Mouse (Mus musculus) forebrain, embryonic 10.5 days (tissue): ENCODE measurements at regions not wholly inside any gene's neighbourhood (a gene's known extent, or its start where the extent isn't known, plus 50 kb on each side); places are given as distances from the start of the nearest gene placed in this dataset.
A peak's percentile ranks its signal among the peaks of the same experiment; 100 is the strongest.

Experiments used
- DNase-seq: peaks from one replicate; pipeline ENCODE4 v3.0.0-alpha.2; 2017; ENCODE audit warnings: low spot score; ENCODE audit errors: extremely low spot score
- H3K27ac ChIP-seq: fragments of 300-500 bp; sonication (generic); 2 replicates; pipeline ENCODE4 v1.5.1; 2016; ENCODE audit warnings: mild to moderate bottlenecking
- H3K27me3 ChIP-seq: fragments of 300-500 bp; sonication (generic); 2 replicates; pipeline ENCODE4 v1.6.1; 2016; ENCODE audit warnings: mild to moderate bottlenecking; ENCODE audit not compliant: poor library complexity, severe bottlenecking
- H3K36me3 ChIP-seq: fragments of 300-500 bp; sonication (generic); replicated peaks from 2 replicates; pipeline ENCODE4 v1.6.1; 2016; ENCODE audit warnings: mild to moderate bottlenecking, moderate library complexity
- H3K4me1 ChIP-seq: fragments of 300-500 bp; sonication (generic); 2 replicates; pipeline ENCODE4 v1.6.1; 2016
- H3K4me3 ChIP-seq: fragments of 300-500 bp; sonication (generic); 2 replicates; pipeline ENCODE4 v1.5.1; 2016; ENCODE audit warnings: mild to moderate bottlenecking, moderate library complexity
- H3K9me3 ChIP-seq: fragments of 300-500 bp; sonication (generic); 2 replicates; pipeline ENCODE4 v1.6.1; 2016; ENCODE audit warnings: mild to moderate bottlenecking, moderate library complexity
- WGBS: fragments of 180-500 bp; shearing (Covaris S2); methylation state at CpG from one replicate; pipeline ENCODE4 v1.1.7; 2016; 5-methylcytosine and 5-hydroxymethylcytosine counted together

- Histone ChIP-seq H3K27ac (no peak overlapping the region), H3K4me1 (no peaks in the 10 kb centered on the region), H3K27me3 (no peaks in the 10 kb centered on the region), H3K4me3 (no peak overlapping the region), H3K36me3 (no peaks in the 10 kb centered on the region), H3K9me3 (no peaks in the 10 kb centered on the region)
- WGBS, result 85% methylated on average over 3 of the region's 3 CpGs
- DNase-seq, result no peak
Measured at GRCm38 (mm10) chr7:67895166-67895565, 57.5 kb upstream of the Igf1r start.

DNA sequence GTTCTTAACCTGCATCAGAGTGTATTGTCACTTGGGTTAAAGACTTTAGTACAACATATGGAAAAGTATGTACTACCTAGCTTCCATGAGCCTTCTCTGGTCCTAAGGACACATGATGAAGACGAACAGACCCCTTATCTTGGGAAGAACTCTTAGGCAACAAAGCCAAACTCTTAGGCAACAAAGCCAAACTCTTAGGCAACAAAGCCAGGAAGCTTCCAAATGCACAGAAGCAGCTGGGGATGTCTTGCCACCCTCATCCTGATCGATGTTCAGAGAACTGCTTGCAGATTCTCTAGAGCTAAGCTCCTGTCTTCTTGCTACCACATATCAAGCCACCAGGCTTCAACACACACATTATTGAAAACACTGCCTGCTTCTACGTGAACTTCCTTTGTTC, 59.7 kb upstream of the Igf1r start:
- WGBS, result 81% methylated on average over 3 of the region's 3 CpGs
- Histone ChIP-seq H3K36me3 (no peaks in the 10 kb centered on the region), H3K27ac (no peak overlapping the region), H3K4me3 (no peak overlapping the region), H3K27me3 (no peaks in the 10 kb centered on the region), H3K4me1 (no peaks in the 10 kb centered on the region), H3K9me3 (no peaks in the 10 kb centered on the region)
- DNase-seq, result no peak

DNA sequence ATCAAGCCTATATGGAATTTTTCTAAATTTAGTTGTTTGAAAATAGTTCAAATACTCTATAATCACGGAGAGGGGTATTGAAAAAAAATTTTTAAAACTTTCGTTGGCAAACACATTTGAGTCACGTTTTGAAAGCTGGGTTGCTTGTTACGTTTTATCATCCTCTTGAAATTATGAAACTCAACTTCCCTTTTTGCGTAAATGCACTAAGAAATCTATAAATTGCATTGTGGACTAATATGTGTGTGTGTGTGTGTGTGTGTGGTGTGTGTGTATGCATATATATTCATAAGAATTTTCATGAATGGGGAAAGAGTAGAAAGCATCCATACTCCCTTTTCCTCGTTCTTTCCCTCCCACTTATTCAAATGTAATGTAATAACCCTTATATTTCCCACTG, 69.6 kb upstream of the Igf1r start:
- Histone ChIP-seq H3K27me3 (0 out of 2 replicates have a peak, but pooled peaks cover 3% of the 10 kb centered on the region), H3K4me1 (no peaks in the 10 kb centered on the region), H3K9me3 (no peaks in the 10 kb centered on the region), H3K4me3 (no peak overlapping the region), H3K27ac (no peak overlapping the region), H3K36me3 (no peaks in the 10 kb centered on the region)
- DNase-seq, result no peak
- WGBS, result 89% methylated on average over 6 of the region's 6 CpGs

DNA sequence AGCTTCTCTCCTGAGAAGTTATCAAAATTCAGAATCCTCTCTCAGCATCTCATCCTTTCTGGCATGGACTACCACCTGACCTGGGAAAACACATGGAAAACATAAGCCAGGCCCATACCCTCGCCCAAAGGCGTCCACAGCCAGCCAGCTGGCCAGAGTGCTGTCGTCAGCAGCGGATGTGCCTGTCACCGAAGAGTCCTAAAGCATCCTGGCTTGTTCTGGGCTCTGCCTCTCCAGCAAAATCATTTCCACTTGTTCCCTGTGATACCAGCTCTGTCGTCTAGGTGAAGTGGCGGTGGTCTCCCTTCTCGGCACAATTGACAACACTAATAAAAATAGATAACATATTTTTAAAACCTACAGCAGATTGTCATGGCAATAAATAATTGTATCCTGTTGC, 70.0 kb upstream of the Igf1r start:
- Histone ChIP-seq H3K27me3 (0 out of 2 replicates have a peak, but pooled peaks cover 3% of the 10 kb centered on the region), H3K4me1 (no peaks in the 10 kb centered on the region), H3K4me3 (no peak overlapping the region), H3K36me3 (no peaks in the 10 kb centered on the region), H3K27ac (no peak overlapping the region), H3K9me3 (no peaks in the 10 kb centered on the region)
- WGBS, result 79% methylated on average over 8 of the region's 8 CpGs
- DNase-seq, result no peak

DNA sequence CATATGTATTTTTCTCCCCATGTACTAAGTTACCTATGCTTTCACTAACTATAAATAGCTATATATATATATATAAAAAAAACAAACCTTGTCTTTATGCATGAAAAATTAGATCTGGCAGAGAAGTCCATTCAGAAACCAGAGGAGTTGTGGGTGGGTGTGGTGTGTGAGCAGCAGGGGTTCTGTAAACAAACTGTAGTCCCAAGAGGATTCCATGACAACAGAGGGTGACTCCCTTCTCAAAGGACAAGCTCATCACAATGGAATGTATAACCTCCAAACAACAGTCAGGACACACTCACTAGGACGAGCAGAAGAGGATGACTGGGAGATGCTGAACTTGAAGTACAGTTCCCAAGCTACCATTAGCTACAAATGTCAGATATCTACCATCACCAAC, 74.4 kb upstream of the Igf1r start:
- WGBS, result 68% methylated on average over 1 of the region's 1 CpGs
- no peaks in the 10 kb centered on the region for H3K36me3 ChIP-seq
- H3K27me3 ChIP-seq, result 0 out of 2 replicates have a peak, but pooled peaks cover 3% of the 10 kb centered on the region
- no peak for DNase-seq
- H3K27ac ChIP-seq, result no peak overlapping the region
- no peak overlapping the region for H3K4me3 ChIP-seq
- peaks cover 3% of the 10 kb centered on the region; the same call in 1 of the 2 replicates for H3K4me1 ChIP-seq
- no peaks in the 10 kb centered on the region for H3K9me3 ChIP-seq

DNA sequence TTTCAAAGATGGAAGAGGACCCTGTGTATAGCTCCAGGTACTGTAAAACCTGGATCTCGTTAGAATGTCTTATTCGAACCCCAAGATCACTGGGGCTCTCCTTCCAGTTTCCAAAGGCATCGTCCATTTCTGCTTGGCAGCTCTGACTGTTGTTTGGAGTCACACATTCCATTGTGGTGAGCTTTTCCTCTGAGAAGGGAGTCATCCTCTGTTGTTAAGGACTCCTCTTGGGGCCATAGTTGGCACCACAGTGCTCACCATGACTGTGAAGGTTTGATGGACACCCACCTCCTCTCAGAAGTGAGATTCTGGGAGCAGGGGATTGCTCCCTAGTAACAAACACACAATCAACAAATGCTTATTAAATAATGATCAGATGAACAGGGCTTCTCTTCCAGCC, 75.0 kb upstream of the Igf1r start:
- no peak overlapping the region for H3K4me3 ChIP-seq
- 90% methylated on average over 3 of the region's 3 CpGs for WGBS
- H3K27me3 ChIP-seq, result 0 out of 2 replicates have a peak, but pooled peaks cover 3% of the 10 kb centered on the region
- no peaks in the 10 kb centered on the region for H3K36me3 ChIP-seq
- peaks cover 3% of the 10 kb centered on the region; the same call in 1 of the 2 replicates for H3K4me1 ChIP-seq
- no peak for DNase-seq
- no peaks in the 10 kb centered on the region for H3K9me3 ChIP-seq
- H3K27ac ChIP-seq, result no peak overlapping the region

- peaks cover 4% of the 10 kb centered on the region for H3K4me1 ChIP-seq
- no peaks in the 10 kb centered on the region for H3K9me3 ChIP-seq
- no peak overlapping the region for H3K4me3 ChIP-seq
- no peak for DNase-seq
- H3K27me3 ChIP-seq, result peaks cover 12% of the 10 kb centered on the region; the same call in 1 of the 2 replicates
- no peak overlapping the region for H3K27ac ChIP-seq
- no peaks in the 10 kb centered on the region for H3K36me3 ChIP-seq
- 79% methylated on average over 14 of the region's 14 CpGs for WGBS
Measured at GRCm38 (mm10) chr7:67854080-67855022, 94.8 kb upstream of the Synm start.

DNA sequence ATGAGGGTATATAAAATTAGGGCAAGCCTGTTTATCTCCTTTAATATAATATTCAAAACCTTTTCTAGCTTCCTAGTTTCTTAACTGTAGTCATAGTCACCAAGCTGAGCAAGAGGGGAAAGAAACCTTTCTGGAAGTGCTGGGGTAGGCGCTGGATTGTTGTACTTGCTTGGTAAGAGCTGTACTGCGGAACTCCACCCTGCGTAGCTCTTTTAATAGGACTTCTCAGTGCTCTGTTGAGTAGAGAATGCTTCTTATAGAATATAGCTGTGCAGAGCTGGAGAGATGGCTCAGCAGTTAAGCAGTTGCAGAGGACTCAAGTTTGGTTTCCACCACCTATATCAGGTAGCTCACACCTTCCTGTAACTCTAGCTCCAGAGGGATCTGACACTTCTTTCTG, 93.3 kb upstream of the Synm start:
- no peaks in the 10 kb centered on the region for H3K9me3 ChIP-seq
- H3K27me3 ChIP-seq, result peaks cover 21% of the 10 kb centered on the region
- H3K4me1 ChIP-seq, result peaks cover 19% of the 10 kb centered on the region
- no peak overlapping the region for H3K27ac ChIP-seq
- H3K4me3 ChIP-seq, result no peak overlapping the region
- no peak for DNase-seq
- no peaks in the 10 kb centered on the region for H3K36me3 ChIP-seq
- 99% methylated on average over 3 of the region's 3 CpGs for WGBS

- peaks cover 41% of the 10 kb centered on the region for H3K27me3 ChIP-seq
- H3K27ac ChIP-seq, result peak overlapping the region; percentile 87
- H3K4me3 ChIP-seq, result peak overlapping the region; percentile 65
- peaks cover 38% of the 10 kb centered on the region for H3K4me1 ChIP-seq
- WGBS, result 8% methylated on average over 7 of the region's 7 CpGs
- DNase-seq, result no peak
- no peaks in the 10 kb centered on the region for H3K36me3 ChIP-seq
- no peaks in the 10 kb centered on the region for H3K9me3 ChIP-seq
Measured at GRCm38 (mm10) chr7:67849509-67849862, 89.9 kb upstream of the Synm start.

DNA sequence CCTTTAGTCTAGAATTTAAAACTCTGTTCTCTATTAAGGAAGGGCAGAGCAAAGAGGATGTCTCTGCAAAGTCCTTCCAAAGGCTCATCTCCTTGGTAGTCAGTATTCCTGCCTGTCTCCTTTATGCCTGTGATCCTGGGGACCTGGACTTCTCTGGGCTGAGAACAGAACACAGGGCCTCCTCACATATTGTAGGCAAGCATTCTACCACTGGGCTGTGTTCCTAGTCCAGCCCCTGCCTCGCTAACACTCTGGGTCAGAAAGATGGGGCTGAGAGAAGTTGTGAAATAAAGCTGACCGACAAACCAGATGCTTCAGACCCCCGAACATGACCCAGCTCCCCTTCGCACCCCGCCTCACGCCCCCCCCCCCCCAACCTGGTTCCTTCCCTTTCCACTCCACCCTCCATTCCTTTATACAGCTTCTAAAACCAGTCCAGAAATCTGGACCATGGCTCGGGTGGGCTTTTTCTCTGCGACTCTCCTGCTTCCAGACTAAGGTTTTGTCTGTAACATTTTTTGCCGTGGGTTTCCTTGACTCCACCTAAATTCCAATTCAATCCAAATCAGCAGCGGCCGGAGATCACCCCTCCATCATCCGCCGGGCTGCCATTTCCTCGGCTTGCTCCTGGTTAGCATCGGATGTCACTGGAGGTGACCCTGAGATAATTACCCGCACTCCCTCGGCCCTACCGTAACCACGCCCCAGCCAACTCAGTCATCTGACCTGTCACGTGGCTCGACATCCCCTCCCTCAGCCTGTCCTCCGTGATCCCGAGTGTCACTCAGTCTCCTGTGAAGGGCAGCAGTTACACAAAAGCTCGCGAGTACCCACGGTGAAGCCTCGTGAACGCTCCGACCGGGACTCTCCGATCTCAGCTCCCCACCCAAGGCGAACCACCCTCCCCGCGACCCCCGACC, 89.3 kb upstream of the Synm start:
- H3K36me3 ChIP-seq, result no peaks in the 10 kb centered on the region
- peaks cover 41% of the 10 kb centered on the region for H3K27me3 ChIP-seq
- H3K27ac ChIP-seq, result peak overlapping the region; percentile 87
- DNase-seq, result peak; percentile 86
- 2% methylated on average over 33 of the region's 35 CpGs for WGBS
- H3K9me3 ChIP-seq, result no peaks in the 10 kb centered on the region
- H3K4me1 ChIP-seq, result peaks cover 38% of the 10 kb centered on the region
- H3K4me3 ChIP-seq, result peak overlapping the region; percentile 65

- Histone ChIP-seq H3K9me3 (no peaks in the 10 kb centered on the region; the same call in 1 of the 2 replicates), H3K27ac (no peak overlapping the region), H3K4me3 (no peak overlapping the region; the same call in 1 of the 2 replicates), H3K36me3 (no peaks in the 10 kb centered on the region), H3K27me3 (peaks cover 41% of the 10 kb centered on the region), H3K4me1 (peaks cover 38% of the 10 kb centered on the region)
- DNase-seq, result no peak
- WGBS, result 4% methylated on average over 8 of the region's 8 CpGs
Measured at GRCm38 (mm10) chr7:67846796-67847195, 87.3 kb upstream of the Synm start.

GRCm38 (mm10) chr7:67836984-67837383, 77.4 kb upstream of the Synm start:
- no peaks in the 10 kb centered on the region for H3K36me3 ChIP-seq
- H3K4me1 ChIP-seq, result no peaks in the 10 kb centered on the region
- H3K27me3 ChIP-seq, result no peaks in the 10 kb centered on the region
- H3K27ac ChIP-seq, result no peak overlapping the region
- H3K4me3 ChIP-seq, result no peak overlapping the region
- H3K9me3 ChIP-seq, result peaks cover 3% of the 10 kb centered on the region; the same call in 1 of the 2 replicates
- 91% methylated on average over 5 of the region's 5 CpGs for WGBS
- no peak for DNase-seq
